Mouse (Mus musculus): ENCODE results near the gene Ccdc183. TPM values are rescaled to one million over a fixed set of nuclear protein-coding genes. Genes with fewer than 3 reads are reported as not detected.

Ccdc183 gene
- total and polyA plus RNA-seq, 2 experiments from 2014 or later = 0.26 TPM; not detected in 1

GRCm38 (mm10) chr2:25581901-25582301, 35.6 kb downstream of the Ccdc183 start:
- Histone ChIP-seq H3K4me1 (ENCODE audit: insufficient read depth, low read length) (peaks cover 22% of the 10 kb centered on the region), H3K27me3 (ENCODE audit: insufficient read depth, low read length) (peaks cover 38% of the 10 kb centered on the region), H3K4me2 (ENCODE audit: low read depth, low read length, poor library complexity, severe bottlenecking) (peak overlapping the region; percentile 74; the same call in 1 of the 2 replicates), H3K36me3 (ENCODE audit: insufficient read depth, low read length) (peaks cover 56% of the 10 kb centered on the region), H3K4me3 (ENCODE audit: low read depth, low read length) (peak overlapping the region; percentile 50; the same call in 1 of the 2 replicates), H3K9ac (replicated peaks; ENCODE audit: low read length, poor library complexity, severe bottlenecking) (no peak overlapping the region), H3K27ac (ENCODE audit: low read depth, low read length) (peak overlapping the region; percentile 43; the same call in 1 of the 2 replicates), H3K9me3 (ENCODE audit: low read length) (no peaks in the 10 kb centered on the region)
- no peak for TF ChIP-seq CTCF (IDR thresholded peaks at IDR 0.05)
- peak; percentile 1; the same call in 1 of the 2 replicates for ATAC-seq (ENCODE audit: low FRiP score)
- peak; percentile 56 for DNase-seq (ENCODE audit: low spot score)
- 40% methylated on average over 6 of the region's 6 CpGs for WGBS

- no peaks in the 10 kb centered on the region for H3K9me3 ChIP-seq (ENCODE audit: low read length)
- peak within 1 kb of the TSS; percentile 43; the same call in 1 of the 2 replicates for H3K27ac ChIP-seq (ENCODE audit: low read depth, low read length)
- TF ChIP-seq CTCF (IDR thresholded peaks at IDR 0.05) = peak; percentile 94
- H3K27me3 ChIP-seq (ENCODE audit: insufficient read depth, low read length) = peaks cover 38% of the 10 kb centered on the region
- peak within 1 kb of the TSS; percentile 50 for H3K4me3 ChIP-seq (ENCODE audit: low read depth, low read length)
- H3K9ac ChIP-seq (replicated peaks; ENCODE audit: low read length, poor library complexity, severe bottlenecking) = peak within 1 kb of the TSS; percentile 44
- ATAC-seq (ENCODE audit: low FRiP score) (peak; percentile 77), DNase-seq (ENCODE audit: low spot score) (peak; percentile 87)
- peaks cover 22% of the 10 kb centered on the region for H3K4me1 ChIP-seq (ENCODE audit: insufficient read depth, low read length)
- 4% methylated on average over 19 of the region's 19 CpGs for WGBS
- peak within 1 kb of the TSS; percentile 74 for H3K4me2 ChIP-seq (ENCODE audit: low read depth, low read length, poor library complexity, severe bottlenecking)
- H3K36me3 ChIP-seq (ENCODE audit: insufficient read depth, low read length) = peaks cover 55% of the 10 kb centered on the region
Observed at GRCm38 (mm10) chr2:25581294-25581864, 36.1 kb downstream of the Ccdc183 start, which contains the start of gene Ajm1. Ajm1 (minus strand) TSS chr2:25581757.

- Histone ChIP-seq H3K27me3 (ENCODE audit: insufficient read depth, low read length) (peaks cover 38% of the 10 kb centered on the region), H3K9ac (replicated peaks; ENCODE audit: low read length, poor library complexity, severe bottlenecking) (peak overlapping the region; percentile 44; the same call in 1 of the 2 replicates), H3K9me3 (ENCODE audit: low read length) (no peaks in the 10 kb centered on the region), H3K4me3 (ENCODE audit: low read depth, low read length) (peak overlapping the region; percentile 50), H3K27ac (ENCODE audit: low read depth, low read length) (no peak overlapping the region), H3K4me2 (ENCODE audit: low read depth, low read length, poor library complexity, severe bottlenecking) (peak overlapping the region; percentile 74), H3K4me1 (ENCODE audit: insufficient read depth, low read length) (peaks cover 22% of the 10 kb centered on the region), H3K36me3 (ENCODE audit: insufficient read depth, low read length) (peaks cover 57% of the 10 kb centered on the region)
- no peak for ATAC-seq (ENCODE audit: low FRiP score)
- TF ChIP-seq CTCF (IDR thresholded peaks at IDR 0.05) = no peak
- 36% methylated on average over 6 of the region's 6 CpGs for WGBS
- no peak for DNase-seq (ENCODE audit: low spot score)
Observed at GRCm38 (mm10) chr2:25580621-25581101, 36.8 kb downstream of the Ccdc183 start.

- WGBS = 14% methylated on average over 27 of the region's 27 CpGs
- peak overlapping the region; percentile 74 for H3K4me2 ChIP-seq (ENCODE audit: low read depth, low read length, poor library complexity, severe bottlenecking)
- H3K36me3 ChIP-seq (ENCODE audit: insufficient read depth, low read length) = peaks cover 50% of the 10 kb centered on the region
- DNase-seq (ENCODE audit: low spot score) (peak; percentile 72), ATAC-seq (ENCODE audit: low FRiP score) (no peak)
- TF ChIP-seq CTCF (IDR thresholded peaks at IDR 0.05) = peak; percentile 76
- peaks cover 26% of the 10 kb centered on the region for H3K4me1 ChIP-seq (ENCODE audit: insufficient read depth, low read length)
- no peaks in the 10 kb centered on the region for H3K9me3 ChIP-seq (ENCODE audit: low read length)
- H3K9ac ChIP-seq (replicated peaks; ENCODE audit: low read length, poor library complexity, severe bottlenecking) = 0 out of 2 replicates have a peak overlapping the region, but pooled peaks have one; percentile 4
- no peak overlapping the region for H3K27ac ChIP-seq (ENCODE audit: low read depth, low read length)
- peak overlapping the region; percentile 50; the same call in 1 of the 2 replicates for H3K4me3 ChIP-seq (ENCODE audit: low read depth, low read length)
- H3K27me3 ChIP-seq (ENCODE audit: insufficient read depth, low read length) = peaks cover 38% of the 10 kb centered on the region
Observed at GRCm38 (mm10) chr2:25579737-25580460, 37.6 kb downstream of the Ccdc183 start.

- Histone ChIP-seq H3K4me3 (ENCODE audit: low read depth, low read length) (peak overlapping the region; percentile 12), H3K9ac (replicated peaks; ENCODE audit: low read length, poor library complexity, severe bottlenecking) (no peak overlapping the region), H3K4me2 (ENCODE audit: low read depth, low read length, poor library complexity, severe bottlenecking) (peak overlapping the region; percentile 74; the same call in 1 of the 2 replicates), H3K4me1 (ENCODE audit: insufficient read depth, low read length) (peaks cover 26% of the 10 kb centered on the region), H3K27ac (ENCODE audit: low read depth, low read length) (no peak overlapping the region), H3K9me3 (ENCODE audit: low read length) (no peaks in the 10 kb centered on the region), H3K36me3 (ENCODE audit: insufficient read depth, low read length) (peaks cover 43% of the 10 kb centered on the region), H3K27me3 (ENCODE audit: insufficient read depth, low read length) (peaks cover 38% of the 10 kb centered on the region)
- no peak for TF ChIP-seq CTCF (IDR thresholded peaks at IDR 0.05)
- no peak for DNase-seq (ENCODE audit: low spot score)
- no peak for ATAC-seq (ENCODE audit: low FRiP score)
- 21% methylated on average over 76 of the region's 77 CpGs for WGBS
Observed at GRCm38 (mm10) chr2:25578796-25579736, 38.4 kb downstream of the Ccdc183 start.
